Mouse (Mus musculus) midbrain, embryonic 11.5 days (tissue): ENCODE measurements around the gene Tmem242. TPM values are rescaled to one million over a fixed set of nuclear protein-coding genes. Genes with fewer than 3 reads are reported as not detected.
A peak's percentile ranks its signal among the peaks of the same experiment; 100 is the strongest.

Experiments
- ATAC-seq: fragments of 200-750 bp; cut with Nextera tagmentation; 2 replicates; pipeline ENCODE4 v1.8.0; 2017; ENCODE audit warnings: moderate TSS enrichment, moderate library complexity; ENCODE audit not compliant: low FRiP score
- DNase-seq: peaks from one replicate; pipeline ENCODE4 v3.0.0; 2015; ENCODE audit warnings: low spot score; ENCODE audit errors: missing footprints
- H3K27ac ChIP-seq: fragments of 300-500 bp; sonication (generic); 2 replicates; pipeline ENCODE4 v1.5.1; 2014; ENCODE audit warnings: low read depth, low read length
- H3K27me3 ChIP-seq: fragments of 300-500 bp; sonication (generic); 2 replicates; pipeline ENCODE4 v1.6.1; 2014; ENCODE audit warnings: mild to moderate bottlenecking, low read length, moderate library complexity, mixed read lengths; ENCODE audit not compliant: control insufficient read depth, insufficient read depth
- H3K36me3 ChIP-seq: fragments of 300-500 bp; sonication (generic); 2 replicates; pipeline ENCODE4 v1.6.1; 2014; ENCODE audit warnings: mild to moderate bottlenecking, low read length, moderate library complexity, mixed read lengths; ENCODE audit not compliant: control insufficient read depth, insufficient read depth
- H3K4me1 ChIP-seq: fragments of 300-500 bp; sonication (generic); 2 replicates; pipeline ENCODE4 v1.6.1; 2014; ENCODE audit warnings: low read length; ENCODE audit not compliant: control insufficient read depth, insufficient read depth
- H3K4me2 ChIP-seq: fragments of 300-500 bp; sonication (generic); 2 replicates; pipeline ENCODE4 v1.6.1; 2014; ENCODE audit warnings: mild to moderate bottlenecking, moderate library complexity
- H3K4me3 ChIP-seq: fragments of 300-500 bp; sonication (generic); 2 replicates; pipeline ENCODE4 v1.5.1; 2014; ENCODE audit warnings: low read depth, low read length
- H3K9ac ChIP-seq: fragments of 300-500 bp; sonication (generic); 2 replicates; pipeline ENCODE4 v1.6.1; 2014; ENCODE audit warnings: low read length
- H3K9me3 ChIP-seq: fragments of 300-500 bp; sonication (generic); 2 replicates; pipeline ENCODE4 v1.6.1; 2016; ENCODE audit warnings: low read length; ENCODE audit not compliant: control insufficient read depth
- WGBS: fragments of 180-500 bp; shearing (Covaris S2); extraction: QIAGEN DNeasy Blood & Tissue Kit; methylation state at CpG from one replicate; pipeline ENCODE4 v1.1.7; 2014; 5-methylcytosine and 5-hydroxymethylcytosine counted together
- microRNA-seq: library from miRNA; unstranded; fragments of <30 nt; microRNA quantifications from one replicate; pipeline ENCODE4, GENCODE M21; 2017
- polyA plus RNA-seq: library from polyadenylated mRNA; unstranded; fragments of >200 nt; fragmentation: Nextera tagmentation; extraction: Ambion mirVana; gene quantifications from 2 replicates; pipeline ENCODE4 v1.2.1, GENCODE M21; 2014

Tmem242 gene
- polyA plus RNA-seq, 1 experiment from 2014 or later, result 129 TPM

DNA sequence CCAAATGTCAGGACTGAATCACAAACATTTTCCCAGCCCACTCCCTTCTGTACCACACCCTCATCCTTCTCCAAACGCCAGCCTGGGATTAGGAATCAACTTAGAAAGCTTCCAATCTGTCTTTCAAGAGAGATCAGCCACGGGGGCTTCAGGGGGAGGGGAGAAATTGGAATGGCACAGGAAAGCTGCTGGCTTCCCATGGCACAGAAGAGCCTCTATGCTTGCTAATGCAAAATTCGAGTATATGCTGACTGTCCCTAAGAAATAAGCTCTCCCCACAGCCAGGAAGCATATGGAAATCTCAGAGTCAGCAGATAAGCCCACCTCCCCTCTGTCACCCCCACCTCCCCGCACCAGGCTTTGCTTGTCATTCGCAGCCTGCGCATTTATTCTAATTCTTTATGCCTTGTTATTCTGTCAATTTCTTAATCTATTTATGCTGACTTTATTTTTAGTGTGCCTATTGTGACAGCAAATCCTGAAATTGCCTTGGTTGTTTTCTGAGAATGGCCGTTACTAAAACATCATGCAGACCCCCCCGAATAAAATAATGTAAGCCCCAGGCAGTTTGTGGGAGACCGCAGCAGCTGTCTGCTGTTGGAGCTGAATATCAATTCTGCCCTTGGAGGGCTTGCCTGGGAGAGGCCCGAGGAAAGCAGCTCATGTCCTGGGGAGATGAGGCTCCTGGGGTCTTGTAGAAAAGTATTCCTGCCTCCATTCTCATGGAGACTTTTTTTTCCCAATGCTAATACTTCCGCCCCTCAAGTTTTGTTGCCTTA is 62.7 kb downstream of the Tmem242 start:
- 0 out of 2 replicates have a peak, but pooled peaks have one; percentile 30 for ATAC-seq
- no peak for DNase-seq

DNA sequence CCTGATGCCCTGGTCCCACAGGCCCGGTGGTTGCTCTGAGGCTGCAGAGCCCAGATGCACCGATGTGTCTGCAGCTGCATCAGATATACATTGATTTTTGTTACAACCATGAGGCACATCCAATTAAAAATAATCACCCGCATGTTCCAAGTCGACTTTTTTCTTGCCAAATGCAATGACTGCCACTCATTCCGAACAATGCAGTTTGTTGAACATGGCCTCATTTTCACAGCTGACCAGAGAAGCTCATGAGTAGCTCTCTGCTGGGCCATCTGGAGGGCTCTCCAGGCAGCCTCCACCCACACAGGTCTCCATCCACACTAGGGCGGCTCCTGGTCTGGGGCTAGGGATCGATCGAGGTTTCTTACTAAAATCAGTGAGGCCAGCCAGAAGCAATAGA is 67.1 kb downstream of the Tmem242 start:
- 85% methylated on average over 8 of the region's 8 CpGs for WGBS

More for the DNA sequence above, 62.7 kb downstream of the Tmem242 start:
- H3K9ac ChIP-seq, result no peak overlapping the region
- no peak overlapping the region for H3K4me3 ChIP-seq
- no peak overlapping the region for H3K4me2 ChIP-seq
- H3K27me3 ChIP-seq, result no peaks in the 10 kb centered on the region
- no peaks in the 10 kb centered on the region for H3K9me3 ChIP-seq
- 36% methylated on average over 11 of the region's 11 CpGs for WGBS
- H3K36me3 ChIP-seq, result no peaks in the 10 kb centered on the region
- no peak overlapping the region for H3K27ac ChIP-seq
- peaks cover 4% of the 10 kb centered on the region for H3K4me1 ChIP-seq

DNA sequence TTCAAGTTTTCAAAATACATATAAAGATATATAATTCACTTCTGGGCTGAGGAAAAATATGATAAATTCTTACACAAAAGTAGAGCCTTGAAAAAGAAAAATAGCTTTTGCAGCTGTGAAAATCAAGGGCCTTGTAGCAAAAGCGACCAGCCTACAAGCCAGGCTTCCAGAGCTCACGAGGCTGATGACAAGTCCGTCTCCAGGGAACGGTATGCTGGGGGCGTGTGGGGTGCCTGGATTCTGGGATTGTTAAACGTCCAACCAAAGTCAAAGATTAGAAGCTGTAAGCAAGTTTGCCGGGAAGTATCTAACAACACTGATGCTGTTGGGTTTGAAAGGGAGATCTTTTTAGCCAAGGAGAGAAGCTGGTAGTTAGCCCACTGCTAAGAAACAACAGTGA is 68.5 kb downstream of the Tmem242 start:
- DNase-seq (no peak), ATAC-seq (no peak)
- Histone ChIP-seq H3K27me3 (no peaks in the 10 kb centered on the region), H3K9ac (no peak overlapping the region), H3K4me3 (no peak overlapping the region), H3K9me3 (no peaks in the 10 kb centered on the region), H3K4me2 (no peak overlapping the region), H3K36me3 (no peaks in the 10 kb centered on the region), H3K4me1 (no peaks in the 10 kb centered on the region), H3K27ac (no peak overlapping the region)
- WGBS, result 74% methylated on average over 7 of the region's 7 CpGs

More for the DNA sequence above, 67.1 kb downstream of the Tmem242 start:
- Histone ChIP-seq H3K4me1 (peaks cover 4% of the 10 kb centered on the region), H3K9ac (no peak overlapping the region), H3K4me3 (no peak overlapping the region), H3K9me3 (no peaks in the 10 kb centered on the region), H3K36me3 (no peaks in the 10 kb centered on the region), H3K27me3 (no peaks in the 10 kb centered on the region), H3K4me2 (no peak overlapping the region), H3K27ac (no peak overlapping the region)
- DNase-seq, result no peak
- no peak for ATAC-seq

DNA sequence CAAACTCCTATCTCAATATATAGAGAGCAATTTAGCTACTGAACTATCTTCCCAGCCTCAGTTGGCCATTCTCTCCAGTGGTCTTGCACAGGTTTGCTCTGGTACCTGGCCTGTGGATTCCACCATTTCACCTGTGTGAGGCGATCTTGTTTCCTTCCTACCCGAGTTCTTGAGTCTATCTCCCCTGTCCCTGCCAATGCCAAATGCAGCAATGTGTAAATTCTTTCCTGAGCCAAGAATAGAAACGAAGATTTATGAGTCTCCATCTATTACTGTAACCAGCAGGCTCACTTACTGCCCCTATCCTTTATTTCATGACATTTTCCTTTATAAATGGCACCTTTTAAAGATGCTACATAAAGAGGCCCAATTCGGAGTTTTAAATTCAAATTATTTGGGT is 69.0 kb downstream of the Tmem242 start:
- Histone ChIP-seq H3K9ac (no peak overlapping the region), H3K27me3 (no peaks in the 10 kb centered on the region), H3K36me3 (no peaks in the 10 kb centered on the region), H3K27ac (no peak overlapping the region), H3K4me3 (no peak overlapping the region), H3K4me1 (no peaks in the 10 kb centered on the region), H3K4me2 (no peak overlapping the region), H3K9me3 (no peaks in the 10 kb centered on the region)
- no peak for DNase-seq
- no peak for ATAC-seq
- 78% methylated on average over 4 of the region's 4 CpGs for WGBS

- Histone ChIP-seq H3K27ac (no peak overlapping the region), H3K36me3 (no peaks in the 10 kb centered on the region), H3K4me3 (no peak overlapping the region), H3K4me2 (no peak overlapping the region), H3K27me3 (no peaks in the 10 kb centered on the region), H3K4me1 (no peaks in the 10 kb centered on the region), H3K9me3 (no peaks in the 10 kb centered on the region), H3K9ac (no peak overlapping the region)
- ATAC-seq, result no peak
- WGBS, result 84% methylated on average over 8 of the region's 8 CpGs
- DNase-seq, result no peak
Measured at GRCm38 (mm10) chr17:5365992-5366398, 74.1 kb downstream of the Tmem242 start.

Small RNAs within 50 kb of the gene (microRNA-seq; reads per million reads assigned to microRNA genes)
- gene Gm22475, result not detected

Other genes with a start within 250 kb of the Tmem242 start
- gene Ldhal6b, start 21.5 kb downstream of the Tmem242 start, polyA plus RNA-seq, result not detected in 2 replicates
- gene Zdhhc14, start 52.3 kb upstream of the Tmem242 start, polyA plus RNA-seq, result 2.0 TPM in 2 replicates